Mouse (Mus musculus) layer of hippocampus, adult 11-12 months (tissue): ENCODE measurements at regions not wholly inside any gene's neighbourhood (a gene's known extent, or its start where the extent isn't known, plus 50 kb on each side); places are given as distances from the start of the nearest gene placed in this dataset.

ENCODE experiments used
- DNase-seq: peaks from one replicate; pipeline ENCODE4 v3.0.0; 2022; ENCODE audit warnings: low spot score

GRCm38 (mm10) chr3:134114501-134114900, 121.8 kb upstream of the Cxxc4 start:
- DNase-seq: no peak

DNA sequence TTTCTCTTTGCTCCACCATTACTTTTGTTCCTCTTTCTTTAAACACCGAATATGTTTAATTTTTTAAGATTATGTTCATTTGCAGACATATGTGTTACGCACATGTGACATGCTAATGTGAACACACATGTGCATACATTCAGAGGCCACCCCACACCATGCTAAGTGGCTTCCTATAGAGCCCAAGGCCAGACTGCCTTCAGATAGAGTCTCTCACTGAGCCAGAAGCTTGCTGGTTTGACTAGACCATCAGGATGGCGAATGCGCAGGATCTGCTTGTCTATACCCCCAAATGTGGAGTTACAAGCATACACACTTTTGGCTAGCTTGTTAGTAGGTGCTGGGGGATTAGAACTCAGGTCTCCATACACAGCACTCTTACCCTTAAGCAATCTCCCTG, 121.3 kb upstream of the Cxxc4 start:
- DNase-seq: no peak

- no peak for DNase-seq
Measured at GRCm38 (mm10) chr3:134118898-134119297, 117.4 kb upstream of the Cxxc4 start.

GRCm38 (mm10) chr3:134124982-134125381, 111.3 kb upstream of the Cxxc4 start:
- DNase-seq: no peak

GRCm38 (mm10) chr3:134130412-134130811, 105.9 kb upstream of the Cxxc4 start:
- DNase-seq: no peak

GRCm38 (mm10) chr3:134145251-134145650, 91.0 kb upstream of the Cxxc4 start:
- DNase-seq: peak; percentile 5

DNA sequence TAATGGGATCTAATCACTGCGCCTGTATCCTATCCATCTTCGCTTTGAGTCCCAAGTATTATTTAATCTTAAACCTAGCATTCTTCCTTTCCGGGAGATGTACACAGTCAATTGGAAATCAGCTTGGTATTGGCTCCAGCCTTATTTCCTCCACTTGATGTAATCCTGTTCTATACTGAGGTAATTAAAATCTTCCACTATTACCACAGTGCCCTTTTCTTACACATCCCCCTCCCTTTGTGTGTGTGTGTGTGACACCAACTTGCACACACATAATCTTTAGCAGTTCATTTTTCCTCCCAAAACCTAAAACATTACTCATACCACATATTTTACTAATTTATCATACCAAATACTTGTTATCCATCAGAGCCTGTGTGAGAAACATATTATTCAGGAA, 90.3 kb upstream of the Cxxc4 start:
- DNase-seq: no peak

GRCm38 (mm10) chr3:134146373-134147224, 89.7 kb upstream of the Cxxc4 start:
- peak; percentile 28 for DNase-seq

DNA sequence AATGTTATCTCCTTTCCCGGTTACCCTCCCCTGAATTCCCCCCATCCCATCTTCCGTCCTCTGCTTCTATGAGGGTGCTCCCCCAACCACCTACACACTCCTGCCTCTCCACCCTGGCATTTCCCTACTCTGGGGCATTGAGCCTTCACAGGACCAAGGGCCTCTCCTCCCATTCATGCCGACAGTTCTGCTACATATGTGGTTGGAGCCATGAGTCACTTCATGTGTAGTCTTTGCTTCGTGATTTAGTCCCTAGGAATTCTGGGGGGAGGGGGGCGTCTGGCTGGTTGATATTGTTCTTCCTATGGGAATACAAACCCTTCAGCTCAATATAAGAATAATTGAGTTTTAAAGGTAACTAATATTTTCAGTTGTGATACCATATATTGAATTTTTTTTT, 74.0 kb upstream of the Cxxc4 start:
- no peak for DNase-seq

- DNase-seq: no peak
Measured at GRCm38 (mm10) chr3:134169922-134170321, 66.4 kb upstream of the Cxxc4 start.

GRCm38 (mm10) chr3:134172357-134172756, 63.9 kb upstream of the Cxxc4 start:
- DNase-seq: no peak

GRCm38 (mm10) chr3:134178491-134179054, 57.7 kb upstream of the Cxxc4 start:
- DNase-seq: no peak

DNA sequence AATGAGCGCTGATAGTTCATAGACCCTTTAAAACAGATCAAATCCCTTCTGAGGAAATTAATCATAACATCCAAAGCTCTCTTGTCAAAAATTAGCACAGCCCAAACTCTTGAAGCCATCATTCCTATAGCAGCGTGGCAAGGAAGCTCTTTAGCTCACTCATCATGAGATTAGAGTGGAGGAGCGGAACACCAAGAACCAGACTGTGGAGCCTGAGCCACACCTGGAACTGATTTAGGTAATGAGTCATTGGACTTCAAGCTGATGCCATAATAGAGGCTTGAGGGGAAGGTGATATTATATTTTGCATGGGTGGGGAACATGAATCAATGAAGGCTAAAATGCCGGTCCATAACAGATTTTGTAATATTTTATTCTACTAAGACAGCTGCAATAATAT, 52.2 kb upstream of the Cxxc4 start:
- DNase-seq: no peak
